In the genomic region with DNA sequence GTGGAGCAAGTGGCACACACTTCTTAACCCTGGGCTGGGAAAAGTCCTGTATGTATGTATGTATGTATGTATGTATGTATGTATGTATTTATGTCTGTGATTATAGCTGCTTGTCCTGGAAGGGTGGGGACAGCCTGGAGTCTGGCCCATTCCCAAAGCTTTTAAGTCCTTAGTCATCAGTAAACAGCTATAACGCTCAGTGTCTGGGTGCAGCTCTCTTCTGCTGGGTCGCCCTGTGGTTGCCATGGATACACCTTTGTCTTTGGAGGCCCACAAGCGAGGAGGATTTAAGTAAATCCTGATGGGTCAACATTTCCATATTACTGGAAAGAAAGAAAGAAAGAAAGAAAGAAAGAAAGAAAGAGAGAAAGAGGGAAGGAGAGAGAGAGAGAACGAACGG, we compare ENCODE assay signal across 17 mouse cellular contexts.
DNase-seq lines count a peak whose midpoint lies in the region; ATAC-seq and TF ChIP-seq lines count a peak whose summit lies in the region.
"Had no signal": no experiment of that assay in that cellular context is flagged by ENCODE, and none has a peak within 500 bp of the region (broad histone marks: within the 10 kb centered on the region; RNA-seq: fewer than 3 reads in every experiment).

No protein-coding gene starts in this region.

- H3K79me2 ChIP-seq in heart, adult 2 months (replicated peaks; ENCODE audit: control insufficient read depth, insufficient read depth, low read length) = no peaks in the 10 kb centered on the region

- no peak overlapping the region for H3K4me3 ChIP-seq in forebrain, embryonic 11.5 days (ENCODE audit: low read depth, low read length)
- no peak overlapping the region for H3K4me3 ChIP-seq in forebrain, embryonic 16.5 days (replicated peaks; ENCODE audit: low read length)
- H3K4me3 ChIP-seq in hindbrain, embryonic 15.5 days = no peak overlapping the region
- H3K4me3 ChIP-seq in midbrain, postnatal 0 days (ENCODE audit: low read depth, low read length) = no peak overlapping the region
- H3K4me3 ChIP-seq in heart, adult 2 months = no peak overlapping the region
- H3K4me3 ChIP-seq: limb, embryonic 10.5 days; liver, embryonic 13.5 days had no signal

- WGBS in forebrain, embryonic 11.5 days = 5% methylated on average over 5 of the region's 5 CpGs
- 5% methylated on average over 5 of the region's 5 CpGs for WGBS in forebrain, embryonic 16.5 days
- 20% methylated on average over 5 of the region's 5 CpGs for WGBS in hindbrain, embryonic 15.5 days
- WGBS in midbrain, postnatal 0 days = 9% methylated on average over 5 of the region's 5 CpGs
- 56% methylated on average over 5 of the region's 5 CpGs for WGBS in heart, adult 2 months

- no peak overlapping the region for H3K27ac ChIP-seq in forebrain, embryonic 11.5 days (ENCODE audit: low read depth, low read length)
- H3K27ac ChIP-seq in forebrain, embryonic 16.5 days (ENCODE audit: low read length) = no peak overlapping the region
- 0 out of 2 replicates have a peak overlapping the region, but pooled peaks have one; percentile 30 for H3K27ac ChIP-seq in hindbrain, embryonic 15.5 days (replicated peaks)
- H3K27ac ChIP-seq in midbrain, postnatal 0 days (ENCODE audit: low read depth, low read length) = no peak overlapping the region
- no peak overlapping the region for H3K27ac ChIP-seq in heart, adult 2 months
- H3K27ac ChIP-seq: limb, embryonic 10.5 days; liver, embryonic 13.5 days had no signal

- no peak overlapping the region for H3K9ac ChIP-seq in forebrain, embryonic 11.5 days (ENCODE audit: low read length)
- no peak overlapping the region for H3K9ac ChIP-seq in forebrain, embryonic 16.5 days (replicated peaks; ENCODE audit: low read depth, low read length)
- H3K9ac ChIP-seq in hindbrain, embryonic 15.5 days = no peak overlapping the region
- no peak overlapping the region for H3K9ac ChIP-seq in midbrain, postnatal 0 days (replicated peaks; ENCODE audit: low read length, poor library complexity, severe bottlenecking)
- no peak overlapping the region for H3K9ac ChIP-seq in heart, adult 2 months (ENCODE audit: low read depth, low read length)
- H3K9ac ChIP-seq: liver, embryonic 13.5 days had no signal

- no peak for TF ChIP-seq CTCF in midbrain, postnatal 0 days (IDR thresholded peaks at IDR 0.05)
- TF ChIP-seq CTCF in heart, adult 2 months (IDR thresholded peaks at IDR 0.05) = no peak

- no peak overlapping the region for H3K4me2 ChIP-seq in forebrain, embryonic 11.5 days (ENCODE audit: low read depth, low read length, severe bottlenecking)
- H3K4me2 ChIP-seq in forebrain, embryonic 16.5 days (ENCODE audit: low read length) = no peak overlapping the region
- H3K4me2 ChIP-seq in hindbrain, embryonic 15.5 days = no peak overlapping the region
- H3K4me2 ChIP-seq in midbrain, postnatal 0 days (ENCODE audit: low read depth, low read length, poor library complexity, severe bottlenecking) = no peak overlapping the region
- H3K4me2 ChIP-seq: liver, embryonic 13.5 days had no signal

- intact Hi-C loops in heart, adult 2 months (cut with DNase I) = loop anchor here (10.0 kb wide), 1 partner anchor 109 kb away; no protein-coding TSS in a partner anchor

- no peak for TF ChIP-seq POLR2A in heart, adult 2 months (IDR thresholded peaks at IDR 0.05; ENCODE audit: insufficient read depth, low read depth, low read length)

- TF ChIP-seq EP300 in heart, adult 2 months (IDR thresholded peaks at IDR 0.05; ENCODE audit: insufficient read depth, low read depth, low read length) = no peak

- no peak for DNase-seq in forebrain, embryonic 11.5 days (ENCODE audit: low spot score)
- peak; percentile 69 for DNase-seq in R1 (ENCODE audit: low read depth, low spot score)
- peak; percentile 33 for DNase-seq in midbrain, postnatal 0 days (ENCODE audit: low spot score)
- no peak for DNase-seq in right cerebral cortex, postnatal 4 days
- DNase-seq in ovary, postnatal 14 days (ENCODE audit: low spot score) = no peak
- no peak for DNase-seq in heart, adult 2 months
- DNase-seq: B cell, adult 2 months; cerebellum, adult 11-12 months; heart, postnatal 14 days; kidney, postnatal 10 days; liver, embryonic 13.5 days; thymus, postnatal 14 days had no signal

- H3K36me3 ChIP-seq in forebrain, embryonic 11.5 days (ENCODE audit: control insufficient read depth, insufficient read depth, low read length) = no peaks in the 10 kb centered on the region
- no peaks in the 10 kb centered on the region for H3K36me3 ChIP-seq in forebrain, embryonic 16.5 days (ENCODE audit: control insufficient read depth, insufficient read depth)
- H3K36me3 ChIP-seq in hindbrain, embryonic 15.5 days = no peaks in the 10 kb centered on the region
- H3K36me3 ChIP-seq in midbrain, postnatal 0 days (ENCODE audit: insufficient read depth, low read length) = no peaks in the 10 kb centered on the region
- no peaks in the 10 kb centered on the region for H3K36me3 ChIP-seq in heart, adult 2 months (ENCODE audit: control insufficient read depth, insufficient read depth, low read length)
- H3K36me3 ChIP-seq: G1E; limb, embryonic 10.5 days; liver, embryonic 13.5 days had no signal

- H3K9me3 ChIP-seq in forebrain, embryonic 11.5 days (ENCODE audit: control insufficient read depth, low read length) = no peaks in the 10 kb centered on the region
- H3K9me3 ChIP-seq in forebrain, embryonic 16.5 days (ENCODE audit: control insufficient read depth, low read length) = no peaks in the 10 kb centered on the region
- no peaks in the 10 kb centered on the region for H3K9me3 ChIP-seq in hindbrain, embryonic 15.5 days
- H3K9me3 ChIP-seq in midbrain, postnatal 0 days (ENCODE audit: low read length) = no peaks in the 10 kb centered on the region
- H3K9me3 ChIP-seq: G1E; limb, embryonic 10.5 days; liver, embryonic 13.5 days had no signal

- no peaks in the 10 kb centered on the region; the same call in 1 of the 2 replicates for H3K4me1 ChIP-seq in forebrain, embryonic 11.5 days (replicated peaks; ENCODE audit: control insufficient read depth, insufficient read depth, low read length)
- peaks cover 6% of the 10 kb centered on the region; the same call in 1 of the 2 replicates for H3K4me1 ChIP-seq in forebrain, embryonic 16.5 days (replicated peaks; ENCODE audit: control insufficient read depth, insufficient read depth, low read length)
- peaks cover 14% of the 10 kb centered on the region for H3K4me1 ChIP-seq in hindbrain, embryonic 15.5 days (replicated peaks)
- no peaks in the 10 kb centered on the region for H3K4me1 ChIP-seq in midbrain, postnatal 0 days (ENCODE audit: insufficient read depth, low read length)
- no peaks in the 10 kb centered on the region for H3K4me1 ChIP-seq in heart, adult 2 months (ENCODE audit: control insufficient read depth, insufficient read depth, low read length)
- H3K4me1 ChIP-seq: liver, embryonic 13.5 days had no signal

- ATAC-seq in forebrain, embryonic 11.5 days (replicated peaks; ENCODE audit: low FRiP score) = peak; percentile 58; the same call in 1 of the 2 replicates
- ATAC-seq in forebrain, embryonic 16.5 days = no peak
- peak; percentile 48; the same call in 1 of the 2 replicates for ATAC-seq in hindbrain, embryonic 15.5 days (ENCODE audit: low FRiP score, low read depth)
- ATAC-seq in midbrain, postnatal 0 days (ENCODE audit: low FRiP score) = no peak
- ATAC-seq: intestine, postnatal 0 days had no signal

- no peaks in the 10 kb centered on the region for H3K27me3 ChIP-seq in forebrain, embryonic 11.5 days (ENCODE audit: control insufficient read depth, insufficient read depth, low read length)
- H3K27me3 ChIP-seq in forebrain, embryonic 16.5 days (replicated peaks; ENCODE audit: control insufficient read depth, insufficient read depth, low read length) = no peaks in the 10 kb centered on the region
- H3K27me3 ChIP-seq in hindbrain, embryonic 15.5 days = no peaks in the 10 kb centered on the region
- H3K27me3 ChIP-seq in midbrain, postnatal 0 days (ENCODE audit: insufficient read depth, low read length) = no peaks in the 10 kb centered on the region
- no peaks in the 10 kb centered on the region for H3K27me3 ChIP-seq in heart, adult 2 months (ENCODE audit: control insufficient read depth, insufficient read depth, low read length)
- H3K27me3 ChIP-seq: liver, embryonic 13.5 days had no signal

Comparison
In these comparisons a context has a peak if more than half of its experiments do, and no peak if none do; other contexts are left out.
1. ATAC-seq: peak in forebrain, embryonic 11.5 days (single experiment) and hindbrain, embryonic 15.5 days (single experiment); none in forebrain, embryonic 16.5 days (single experiment) and midbrain, postnatal 0 days (single experiment).
2. DNase-seq: peak in R1 (single experiment) and midbrain, postnatal 0 days (single experiment); none in forebrain, embryonic 11.5 days (single experiment), right cerebral cortex, postnatal 4 days (single experiment), ovary, postnatal 14 days (single experiment) and heart, adult 2 months (0 of 2).